Mouse (Mus musculus): ENCODE data around the gene Gm28035. TPM values are rescaled to one million over a fixed set of nuclear protein-coding genes. Genes with fewer than 3 reads are reported as not detected.

Gene Gm28035
- polyA plus RNA-seq, 1 experiment from 2014 or later, result 0.22 TPM

GRCm38 (mm10) chr2:30306087-30306486, 65.7 kb downstream of the Gm28035 start:
- H3K36me3 ChIP-seq (ENCODE audit: control insufficient read depth, insufficient read depth), result peaks cover 72% of the 10 kb centered on the region
- no peaks in the 10 kb centered on the region for H3K27me3 ChIP-seq (ENCODE audit: control insufficient read depth, insufficient read depth, low read length)
- ATAC-seq (replicated peaks; ENCODE audit: extremely low read depth, insufficient read depth, low FRiP score), result no peak
- H3K9me3 ChIP-seq (replicated peaks; ENCODE audit: control insufficient read depth, low read length), result no peaks in the 10 kb centered on the region
- no peak overlapping the region for H3K4me3 ChIP-seq (ENCODE audit: low read length)
- no peak overlapping the region for H3K4me2 ChIP-seq (ENCODE audit: low read depth, low read length)
- no peaks in the 10 kb centered on the region for H3K4me1 ChIP-seq (ENCODE audit: control insufficient read depth, insufficient read depth, low read length)
- no peak overlapping the region for H3K27ac ChIP-seq (ENCODE audit: low read length)
- H3K9ac ChIP-seq (ENCODE audit: low read length), result no peak overlapping the region
- 89% methylated on average over 7 of the region's 7 CpGs for WGBS

GRCm38 (mm10) chr2:30309351-30309750, 69.0 kb downstream of the Gm28035 start:
- H3K27ac ChIP-seq (ENCODE audit: low read length), result no peak overlapping the region
- no peak for ATAC-seq (replicated peaks; ENCODE audit: extremely low read depth, insufficient read depth, low FRiP score)
- H3K4me1 ChIP-seq (ENCODE audit: control insufficient read depth, insufficient read depth, low read length), result no peaks in the 10 kb centered on the region
- no peaks in the 10 kb centered on the region for H3K27me3 ChIP-seq (ENCODE audit: control insufficient read depth, insufficient read depth, low read length)
- no peak overlapping the region for H3K4me2 ChIP-seq (ENCODE audit: low read depth, low read length)
- H3K9ac ChIP-seq (ENCODE audit: low read length), result no peak overlapping the region
- peaks cover 67% of the 10 kb centered on the region for H3K36me3 ChIP-seq (ENCODE audit: control insufficient read depth, insufficient read depth)
- 78% methylated on average over 3 of the region's 3 CpGs for WGBS
- H3K4me3 ChIP-seq (ENCODE audit: low read length), result no peak overlapping the region
- H3K9me3 ChIP-seq (replicated peaks; ENCODE audit: control insufficient read depth, low read length), result no peaks in the 10 kb centered on the region

- H3K4me3 ChIP-seq (ENCODE audit: low read length), result no peak overlapping the region
- no peak overlapping the region for H3K9ac ChIP-seq (ENCODE audit: low read length)
- no peak overlapping the region for H3K27ac ChIP-seq (ENCODE audit: low read length)
- peaks cover 71% of the 10 kb centered on the region for H3K36me3 ChIP-seq (ENCODE audit: control insufficient read depth, insufficient read depth)
- no peak for ATAC-seq (replicated peaks; ENCODE audit: extremely low read depth, insufficient read depth, low FRiP score)
- H3K27me3 ChIP-seq (ENCODE audit: control insufficient read depth, insufficient read depth, low read length), result no peaks in the 10 kb centered on the region
- H3K4me2 ChIP-seq (ENCODE audit: low read depth, low read length), result no peak overlapping the region
- H3K9me3 ChIP-seq (replicated peaks; ENCODE audit: control insufficient read depth, low read length), result no peaks in the 10 kb centered on the region
- no peaks in the 10 kb centered on the region for H3K4me1 ChIP-seq (ENCODE audit: control insufficient read depth, insufficient read depth, low read length)
- WGBS, result 93% methylated on average over 2 of the region's 2 CpGs
These were observed 71.1 kb downstream of the Gm28035 start for GRCm38 (mm10) chr2:30311481-30311880.

GRCm38 (mm10) chr2:30316136-30316535, 75.8 kb downstream of the Gm28035 start:
- Histone ChIP-seq H3K36me3 (ENCODE audit: control insufficient read depth, insufficient read depth) (peaks cover 50% of the 10 kb centered on the region), H3K4me1 (ENCODE audit: control insufficient read depth, insufficient read depth, low read length) (no peaks in the 10 kb centered on the region), H3K9ac (ENCODE audit: low read length) (no peak overlapping the region), H3K4me2 (ENCODE audit: low read depth, low read length) (no peak overlapping the region), H3K27me3 (ENCODE audit: control insufficient read depth, insufficient read depth, low read length) (no peaks in the 10 kb centered on the region), H3K4me3 (ENCODE audit: low read length) (no peak overlapping the region), H3K27ac (ENCODE audit: low read length) (no peak overlapping the region), H3K9me3 (replicated peaks; ENCODE audit: control insufficient read depth, low read length) (no peaks in the 10 kb centered on the region)
- WGBS, result 98% methylated on average over 4 of the region's 4 CpGs
- ATAC-seq (replicated peaks; ENCODE audit: extremely low read depth, insufficient read depth, low FRiP score), result no peak

DNA sequence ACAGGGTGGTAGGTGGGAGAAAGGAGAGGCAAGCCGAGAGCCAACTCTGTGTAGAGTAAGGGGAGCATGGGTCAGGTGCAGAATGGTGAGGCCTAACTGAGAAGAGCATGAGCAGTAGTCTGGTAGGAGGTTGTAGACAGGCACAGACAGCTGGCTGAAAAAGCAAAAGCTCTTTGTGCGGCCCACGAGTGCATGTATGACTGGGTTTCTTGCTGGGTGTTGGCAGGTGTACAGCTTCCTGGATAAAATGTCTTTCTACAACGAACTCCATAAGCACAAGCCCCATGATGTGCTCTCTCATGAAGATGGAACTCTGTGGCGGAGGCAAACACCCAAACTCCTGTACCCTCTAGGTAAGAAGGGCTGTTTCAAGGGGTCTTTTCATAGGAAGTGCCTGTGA, 76.6 kb downstream of the Gm28035 start:
- Histone ChIP-seq H3K9ac (ENCODE audit: low read length) (no peak overlapping the region), H3K9me3 (replicated peaks; ENCODE audit: control insufficient read depth, low read length) (no peaks in the 10 kb centered on the region), H3K4me2 (ENCODE audit: low read depth, low read length) (no peak overlapping the region), H3K27me3 (ENCODE audit: control insufficient read depth, insufficient read depth, low read length) (no peaks in the 10 kb centered on the region), H3K4me3 (ENCODE audit: low read length) (no peak overlapping the region), H3K4me1 (ENCODE audit: control insufficient read depth, insufficient read depth, low read length) (no peaks in the 10 kb centered on the region), H3K36me3 (ENCODE audit: control insufficient read depth, insufficient read depth) (peaks cover 56% of the 10 kb centered on the region), H3K27ac (ENCODE audit: low read length) (no peak overlapping the region)
- ATAC-seq (replicated peaks; ENCODE audit: extremely low read depth, insufficient read depth, low FRiP score), result no peak
- WGBS, result 92% methylated on average over 5 of the region's 5 CpGs

DNA sequence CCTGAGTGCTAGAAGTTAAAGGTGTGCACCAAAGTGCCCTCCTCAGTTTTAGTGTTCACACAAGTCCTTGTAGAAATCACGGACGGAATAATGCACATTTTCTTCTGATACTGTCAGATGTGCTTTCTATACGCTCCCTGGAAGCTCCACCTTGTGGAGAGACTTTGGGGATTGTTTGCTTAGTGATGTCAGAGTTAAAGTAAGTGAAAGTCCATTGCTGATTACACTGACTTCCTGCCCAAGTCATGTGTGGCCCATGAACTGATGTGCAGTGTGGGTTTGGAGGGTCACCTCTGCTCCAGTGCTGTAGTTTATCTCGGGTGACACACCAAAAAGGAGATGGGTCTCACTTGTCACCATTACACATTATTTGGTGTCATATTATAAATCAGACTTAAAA, 78.9 kb downstream of the Gm28035 start:
- peaks cover 64% of the 10 kb centered on the region for H3K36me3 ChIP-seq (ENCODE audit: control insufficient read depth, insufficient read depth)
- no peak overlapping the region for H3K9ac ChIP-seq (ENCODE audit: low read length)
- no peaks in the 10 kb centered on the region for H3K27me3 ChIP-seq (ENCODE audit: control insufficient read depth, insufficient read depth, low read length)
- no peaks in the 10 kb centered on the region for H3K4me1 ChIP-seq (ENCODE audit: control insufficient read depth, insufficient read depth, low read length)
- ATAC-seq (replicated peaks; ENCODE audit: extremely low read depth, insufficient read depth, low FRiP score), result no peak
- no peaks in the 10 kb centered on the region for H3K9me3 ChIP-seq (replicated peaks; ENCODE audit: control insufficient read depth, low read length)
- no peak overlapping the region for H3K27ac ChIP-seq (ENCODE audit: low read length)
- no peak overlapping the region for H3K4me2 ChIP-seq (ENCODE audit: low read depth, low read length)
- H3K4me3 ChIP-seq (ENCODE audit: low read length), result no peak overlapping the region
- WGBS, result 81% methylated on average over 4 of the region's 4 CpGs

- no peaks in the 10 kb centered on the region for H3K27me3 ChIP-seq (ENCODE audit: control insufficient read depth, insufficient read depth, low read length)
- no peaks in the 10 kb centered on the region for H3K9me3 ChIP-seq (replicated peaks; ENCODE audit: control insufficient read depth, low read length)
- no peak overlapping the region for H3K27ac ChIP-seq (ENCODE audit: low read length)
- H3K36me3 ChIP-seq (ENCODE audit: control insufficient read depth, insufficient read depth), result peaks cover 69% of the 10 kb centered on the region
- H3K4me3 ChIP-seq (ENCODE audit: low read length), result no peak overlapping the region
- H3K4me2 ChIP-seq (ENCODE audit: low read depth, low read length), result no peak overlapping the region
- no peaks in the 10 kb centered on the region for H3K4me1 ChIP-seq (ENCODE audit: control insufficient read depth, insufficient read depth, low read length)
- H3K9ac ChIP-seq (ENCODE audit: low read length), result no peak overlapping the region
- 86% methylated on average over 7 of the region's 7 CpGs for WGBS
- no peak for ATAC-seq (replicated peaks; ENCODE audit: extremely low read depth, insufficient read depth, low FRiP score)
These were observed 82.7 kb downstream of the Gm28035 start for GRCm38 (mm10) chr2:30323111-30323510.

DNA sequence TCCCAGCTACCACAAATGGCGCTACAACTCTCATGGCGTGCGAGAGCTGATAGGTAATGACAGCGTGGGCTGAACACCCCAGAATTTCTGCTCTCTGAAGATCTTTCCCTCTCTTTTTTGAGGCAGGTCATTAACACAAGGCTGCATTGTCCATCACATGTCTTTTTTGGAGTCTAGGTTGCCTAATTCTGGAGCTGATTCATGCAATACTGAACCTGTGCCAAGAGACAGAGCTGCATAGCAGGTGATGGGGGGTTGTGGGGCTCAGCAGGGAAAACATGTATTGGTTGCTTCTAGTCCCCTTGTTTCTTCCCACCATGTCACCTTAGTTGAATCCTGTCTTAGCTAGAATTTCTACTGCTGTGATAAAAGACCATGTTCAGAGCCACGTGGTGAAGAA, 84.9 kb downstream of the Gm28035 start:
- Histone ChIP-seq H3K27me3 (ENCODE audit: control insufficient read depth, insufficient read depth, low read length) (no peaks in the 10 kb centered on the region), H3K4me3 (ENCODE audit: low read length) (no peak overlapping the region), H3K9ac (ENCODE audit: low read length) (no peak overlapping the region), H3K27ac (ENCODE audit: low read length) (no peak overlapping the region), H3K4me1 (ENCODE audit: control insufficient read depth, insufficient read depth, low read length) (no peaks in the 10 kb centered on the region), H3K9me3 (replicated peaks; ENCODE audit: control insufficient read depth, low read length) (no peaks in the 10 kb centered on the region), H3K4me2 (ENCODE audit: low read depth, low read length) (no peak overlapping the region), H3K36me3 (ENCODE audit: control insufficient read depth, insufficient read depth) (peaks cover 77% of the 10 kb centered on the region)
- WGBS, result 90% methylated on average over 5 of the region's 5 CpGs
- ATAC-seq (replicated peaks; ENCODE audit: extremely low read depth, insufficient read depth, low FRiP score), result no peak

DNA sequence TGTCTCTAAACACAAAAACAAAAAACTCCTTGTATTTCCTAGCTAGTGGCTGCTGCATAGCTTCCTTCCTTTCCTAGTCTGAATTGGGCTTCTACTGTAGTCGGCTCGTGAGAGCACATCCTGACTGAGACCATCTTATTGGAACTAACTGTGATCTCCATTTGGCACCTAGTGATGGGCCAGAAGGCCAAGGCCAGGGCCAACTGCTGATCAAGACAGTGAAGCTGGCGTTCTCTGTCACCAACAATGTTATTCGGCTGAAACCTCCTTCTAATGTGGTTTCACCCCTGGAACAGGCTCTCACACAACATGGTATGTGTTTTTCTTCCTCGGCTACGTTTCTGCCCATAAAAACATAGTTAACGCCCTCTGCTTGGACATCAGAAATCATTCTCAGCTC, 86.9 kb downstream of the Gm28035 start:
- Histone ChIP-seq H3K27me3 (ENCODE audit: control insufficient read depth, insufficient read depth, low read length) (no peaks in the 10 kb centered on the region), H3K9ac (ENCODE audit: low read length) (no peak overlapping the region), H3K36me3 (ENCODE audit: control insufficient read depth, insufficient read depth) (peaks cover 67% of the 10 kb centered on the region), H3K9me3 (replicated peaks; ENCODE audit: control insufficient read depth, low read length) (no peaks in the 10 kb centered on the region), H3K4me1 (ENCODE audit: control insufficient read depth, insufficient read depth, low read length) (no peaks in the 10 kb centered on the region), H3K4me2 (ENCODE audit: low read depth, low read length) (no peak overlapping the region), H3K4me3 (ENCODE audit: low read length) (no peak overlapping the region), H3K27ac (ENCODE audit: low read length) (no peak overlapping the region)
- no peak for ATAC-seq (replicated peaks; ENCODE audit: extremely low read depth, insufficient read depth, low FRiP score)
- 88% methylated on average over 7 of the region's 7 CpGs for WGBS

- no peak overlapping the region for H3K9ac ChIP-seq (ENCODE audit: low read length)
- H3K27me3 ChIP-seq (ENCODE audit: control insufficient read depth, insufficient read depth, low read length), result no peaks in the 10 kb centered on the region
- H3K36me3 ChIP-seq (ENCODE audit: control insufficient read depth, insufficient read depth), result peaks cover 55% of the 10 kb centered on the region
- no peak overlapping the region for H3K4me2 ChIP-seq (ENCODE audit: low read depth, low read length)
- no peaks in the 10 kb centered on the region for H3K4me1 ChIP-seq (ENCODE audit: control insufficient read depth, insufficient read depth, low read length)
- H3K4me3 ChIP-seq (ENCODE audit: low read length), result no peak overlapping the region
- 84% methylated on average over 3 of the region's 3 CpGs for WGBS
- no peak overlapping the region for H3K27ac ChIP-seq (ENCODE audit: low read length)
- no peaks in the 10 kb centered on the region for H3K9me3 ChIP-seq (replicated peaks; ENCODE audit: control insufficient read depth, low read length)
- no peak for ATAC-seq (replicated peaks; ENCODE audit: extremely low read depth, insufficient read depth, low FRiP score)
These were observed 88.4 kb downstream of the Gm28035 start for GRCm38 (mm10) chr2:30328791-30329190.

Measured in heart, embryonic 16.5 days (tissue).